9 mouse cellular contexts compared by ENCODE assay signal in the genomic region with DNA sequence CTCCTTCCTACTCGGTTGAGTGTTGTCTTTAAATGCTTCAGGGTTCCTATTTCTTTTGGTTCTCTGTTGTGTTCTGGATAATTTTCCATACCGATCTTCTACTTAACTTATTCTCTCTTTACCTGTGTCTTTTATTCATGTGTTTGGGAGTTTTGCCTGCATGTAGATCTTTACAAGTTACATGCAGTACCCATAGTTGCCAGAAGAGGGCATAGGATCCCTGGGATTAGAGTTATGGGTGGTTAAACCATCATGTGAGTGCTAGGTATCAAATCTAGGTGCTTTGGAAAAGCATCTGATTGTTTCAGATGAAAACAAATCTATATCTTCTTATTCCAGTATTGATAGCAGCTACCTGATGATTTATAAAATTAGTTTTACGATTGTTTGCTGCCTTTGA. TPM values are rescaled to one million over a fixed set of nuclear protein-coding genes. Genes with fewer than 3 reads are reported as not detected.
DNase-seq lines count a peak whose midpoint lies in the region; ATAC-seq and TF ChIP-seq lines count a peak whose summit lies in the region.
"Had no signal": no experiment of that assay in that cellular context is flagged by ENCODE, and none has a peak within 500 bp of the region (broad histone marks: within the 10 kb centered on the region; RNA-seq: fewer than 3 reads in every experiment).

No protein-coding gene starts in this region.

- H3K36me3 ChIP-seq in lung, postnatal 0 days (ENCODE audit: insufficient read depth, low read length) = no peaks in the 10 kb centered on the region
- H3K36me3 ChIP-seq: lung, embryonic 15.5 days had no signal

- no peaks in the 10 kb centered on the region for H3K4me1 ChIP-seq in lung, postnatal 0 days (ENCODE audit: insufficient read depth, low read depth, low read length)

- intact Hi-C loops in left cerebral cortex, postnatal 4 days (cut with DNase I) = no loop called here

- peak; percentile 72 for TF ChIP-seq CTCF in lung, postnatal 0 days (IDR thresholded peaks at IDR 0.05)

- no peaks in the 10 kb centered on the region for H3K27me3 ChIP-seq in lung, postnatal 0 days (replicated peaks; ENCODE audit: insufficient read depth, low read length)
- H3K27me3 ChIP-seq: lung, embryonic 15.5 days had no signal

- 57% methylated on average over 3 of the region's 3 CpGs for WGBS in lung, postnatal 0 days

- H3K9me3 ChIP-seq in lung, postnatal 0 days (ENCODE audit: low read length) = no peaks in the 10 kb centered on the region
- H3K9me3 ChIP-seq: lung, embryonic 15.5 days had no signal

- H3K27ac ChIP-seq in lung, postnatal 0 days (ENCODE audit: low read length) = no peak overlapping the region
- H3K27ac ChIP-seq: lung, embryonic 15.5 days had no signal

- H3K9ac ChIP-seq in lung, postnatal 0 days (replicated peaks; ENCODE audit: low read depth) = no peak overlapping the region
- H3K9ac ChIP-seq: lung, embryonic 15.5 days had no signal

- no peak for TF ChIP-seq EP300 in lung, postnatal 0 days (IDR thresholded peaks at IDR 0.05)

- ATAC-seq in lung, postnatal 0 days = no peak
- ATAC-seq in inflammation-experienced regulatory T-cells, adult 6 months = no peak
- no peak for ATAC-seq in frontal cortex, adult (ENCODE audit: low TSS enrichment)

- H3K4me2 ChIP-seq in lung, postnatal 0 days (replicated peaks; ENCODE audit: low read depth, low read length) = no peak overlapping the region
- H3K4me2 ChIP-seq: lung, embryonic 15.5 days had no signal

- no peak overlapping the region for H3K4me3 ChIP-seq in lung, postnatal 0 days (ENCODE audit: low read depth, low read length)
- H3K4me3 ChIP-seq: lung, embryonic 15.5 days had no signal

- peak; percentile 54 to 67 for DNase-seq in cerebellum, postnatal 10 days
- no peak for DNase-seq in cerebellum, adult 11 months
- peak; percentile 9 for DNase-seq in left cerebral cortex, postnatal 4 days
- no peak for DNase-seq in left cerebral cortex, adult 8-10 months (ENCODE audit: low spot score in 2 of 2)
- DNase-seq in brain, adult 2 months (ENCODE audit: low read depth, low spot score) = peak; percentile 12
- peak; percentile 21 for DNase-seq in lung, postnatal 0 days (ENCODE audit: low spot score)

RNA-seq across cellular contexts. Expression of a gene that starts 55.2 kb away (rescaled TPM):
- total RNA-seq in left cerebral cortex, postnatal 4 days (2021) = 100 to 1,000 TPM; 126 to 131 TPM
- total RNA-seq in left cerebral cortex, adult 8-10 months (2022) = 100 to 1,000 TPM; 192 to 206 (median 194) TPM
- polyA plus RNA-seq in lung, postnatal 0 days (2015; fragmentation: Nextera tagmentation; extraction: Ambion mirVana) = 270 and 333 TPM in 2 replicates
- polyA plus RNA-seq in inflammation-experienced regulatory T-cells, adult 6 months (2017; shearing (Covaris generic)) = 100 to 1,000 TPM; 118 to 174 (median 174) TPM

RNA-seq across cellular contexts. Expression of a gene that starts 55.3 kb away (rescaled TPM):
- total RNA-seq in left cerebral cortex, postnatal 4 days (2021) = 10 to 100 TPM; 26.7 to 31.2 TPM
- 10 to 100 TPM; 33.1 to 38.6 (median 34.6) TPM for total RNA-seq in left cerebral cortex, adult 8-10 months (2022)
- polyA plus RNA-seq in lung, postnatal 0 days (2015; fragmentation: Nextera tagmentation; extraction: Ambion mirVana) = 99.6 and 103 TPM in 2 replicates
- 100 to 1,000 TPM; 116 to 149 (median 137) TPM for polyA plus RNA-seq in inflammation-experienced regulatory T-cells, adult 6 months (2017; shearing (Covaris generic))

Comparison
In these comparisons a context has a peak if more than half of its experiments do, and no peak if none do; other contexts are left out.
1. DNase-seq: peak in cerebellum, postnatal 10 days (2 of 2), left cerebral cortex, postnatal 4 days (single experiment), brain, adult 2 months (single experiment) and lung, postnatal 0 days (single experiment); none in cerebellum, adult 11 months (single experiment) and left cerebral cortex, adult 8-10 months (0 of 2).